Mouse (Mus musculus) adrenal gland, postnatal 10 days (tissue): Measurements from ENCODE around the gene Csf3. TPM values are rescaled to one million over a fixed set of nuclear protein-coding genes. Genes with fewer than 3 reads are reported as not detected.
"Not testable (repeated sequence)": the region's sequence is repeated elsewhere in the genome, so short reads cannot be mapped to it uniquely, and the experiment has no call there.

Experiments
- DNase-seq: peaks from one replicate; pipeline ENCODE4 v3.0.0; 2021; ENCODE audit warnings: mixed read lengths
- total RNA-seq, 2 experiments: library from RNA; stranded (reverse); gene quantifications; 2 replicates each; pipeline ENCODE4 v1.2.3; 2021

Gene Csf3
- total RNA-seq, 2 experiments from 2014 or later: not detected

- DNase-seq: no peak
These were observed 29.7 kb downstream of the Csf3 start for GRCm38 (mm10) chr11:98730727-98731126.

GRCm38 (mm10) chr11:98731134-98731533, 30.1 kb downstream of the Csf3 start:
- peak; percentile 77 for DNase-seq

GRCm38 (mm10) chr11:98734020-98734419, 33.0 kb downstream of the Csf3 start:
- DNase-seq: no peak

GRCm38 (mm10) chr11:98735111-98735510, 34.0 kb downstream of the Csf3 start:
- DNase-seq: no peak

GRCm38 (mm10) chr11:98736176-98736575, 35.1 kb downstream of the Csf3 start:
- DNase-seq: no peak

- DNase-seq: not testable (repeated sequence)
These were observed 36.2 kb downstream of the Csf3 start for GRCm38 (mm10) chr11:98737220-98737619.

- DNase-seq: no peak
These were observed 37.4 kb downstream of the Csf3 start for GRCm38 (mm10) chr11:98738428-98738911.

- DNase-seq: no peak
These were observed 37.9 kb downstream of the Csf3 start for GRCm38 (mm10) chr11:98738925-98739324.

GRCm38 (mm10) chr11:98740026-98740392, 38.9 kb downstream of the Csf3 start:
- no peak for DNase-seq

- DNase-seq: peak; percentile 85
These were observed 39.5 kb downstream of the Csf3 start, which contains the start of gene Thra for GRCm38 (mm10) chr11:98740393-98741050. Thra (plus strand) TSS chr11:98740638.

GRCm38 (mm10) chr11:98741051-98741620, 40.1 kb downstream of the Csf3 start:
- no peak for DNase-seq

- DNase-seq: peak; percentile 91
These were observed 40.7 kb downstream of the Csf3 start for GRCm38 (mm10) chr11:98741622-98742396.

GRCm38 (mm10) chr11:98742397-98743291, 41.6 kb downstream of the Csf3 start:
- peak; percentile 62 for DNase-seq

GRCm38 (mm10) chr11:98743655-98744345, 42.7 kb downstream of the Csf3 start:
- peak; percentile 75 for DNase-seq

GRCm38 (mm10) chr11:98744456-98745019, 43.5 kb downstream of the Csf3 start:
- no peak for DNase-seq

GRCm38 (mm10) chr11:98745932-98746853, 45.1 kb downstream of the Csf3 start:
- peak; percentile 59 for DNase-seq

GRCm38 (mm10) chr11:98746855-98747693, 46.0 kb downstream of the Csf3 start:
- DNase-seq: peak; percentile 85

- peak; percentile 27 for DNase-seq
These were observed 46.9 kb downstream of the Csf3 start for GRCm38 (mm10) chr11:98747804-98748505.
